28 mouse cellular contexts compared by ENCODE assay signal in genomic region chr2:91739586-91739985, GRCm38 (mm10).
"Had no signal": no experiment of that assay in that cellular context is flagged by ENCODE, and none has a peak within 500 bp of the region (broad histone marks: within the 10 kb centered on the region; RNA-seq: fewer than 3 reads in every experiment).

No protein-coding gene starts in this region.

- H3K9me3 ChIP-seq: heart, embryonic 13.5 days; heart, embryonic 15.5 days; hindbrain, embryonic 10.5 days; hindbrain, embryonic 12.5 days; intestine, embryonic 15.5 days; limb, embryonic 10.5 days; limb, embryonic 12.5 days; liver, embryonic 13.5 days; liver, embryonic 15.5 days had no signal

- H3K36me3 ChIP-seq: heart, embryonic 15.5 days; hindbrain, embryonic 12.5 days; intestine, embryonic 15.5 days; liver, embryonic 13.5 days; liver, embryonic 15.5 days had no signal

- H3K4me1 ChIP-seq: hindbrain, embryonic 10.5 days; hindbrain, embryonic 12.5 days; intestine, embryonic 15.5 days; limb, embryonic 10.5 days; limb, embryonic 12.5 days had no signal

- H3K4me3 ChIP-seq: gastrocnemius, adult 2 months; heart, adult 2 months; heart, embryonic 13.5 days; heart, embryonic 15.5 days; hindbrain, embryonic 10.5 days; hindbrain, embryonic 12.5 days; intestine, embryonic 15.5 days; layer of hippocampus, adult 2 months; limb, embryonic 10.5 days; limb, embryonic 12.5 days; liver, embryonic 13.5 days; liver, embryonic 15.5 days had no signal

- H3K27ac ChIP-seq: gastrocnemius, adult 2 months; heart, adult 2 months; heart, embryonic 13.5 days; heart, embryonic 15.5 days; hindbrain, embryonic 10.5 days; hindbrain, embryonic 12.5 days; hindbrain, embryonic 14.5 days; intestine, embryonic 15.5 days; layer of hippocampus, adult 2 months; limb, embryonic 10.5 days; limb, embryonic 12.5 days; liver, embryonic 13.5 days; liver, embryonic 15.5 days had no signal

- H3K4me2 ChIP-seq: heart, embryonic 11.5 days; heart, embryonic 13.5 days; heart, embryonic 15.5 days; hindbrain, embryonic 12.5 days; hindbrain, embryonic 14.5 days; intestine, embryonic 15.5 days; limb, embryonic 12.5 days; liver, embryonic 11.5 days; liver, embryonic 13.5 days; liver, embryonic 15.5 days had no signal

- H3K27me3 ChIP-seq: heart, embryonic 13.5 days; heart, embryonic 15.5 days; hindbrain, embryonic 12.5 days; intestine, embryonic 15.5 days; limb, embryonic 12.5 days; liver, embryonic 13.5 days; liver, embryonic 15.5 days had no signal

- H3K9ac ChIP-seq: heart, embryonic 13.5 days; heart, embryonic 15.5 days; hindbrain, embryonic 12.5 days; hindbrain, embryonic 14.5 days; intestine, embryonic 15.5 days; limb, embryonic 12.5 days; liver, embryonic 13.5 days; liver, embryonic 15.5 days had no signal

- DNase-seq: gastrocnemius, adult 2 months; gastrocnemius, postnatal 10 days; gastrocnemius, postnatal 25 days; heart, adult 2 months; heart, postnatal 14 days; heart, postnatal 36 days; kidney, adult 18-20 months; kidney, adult 8-10 months; kidney, postnatal 10 days; kidney, postnatal 25 days; kidney, postnatal 4 days; liver; liver, embryonic 13.5 days had no signal

- ATAC-seq: hindbrain, embryonic 16.5 days; inflammation-experienced regulatory T-cells, adult 6 months; intestine, embryonic 15.5 days; intestine, postnatal 0 days had no signal
